Mouse (Mus musculus): ENCODE results near the gene Foxred1.

Foxred1 gene

DNA sequence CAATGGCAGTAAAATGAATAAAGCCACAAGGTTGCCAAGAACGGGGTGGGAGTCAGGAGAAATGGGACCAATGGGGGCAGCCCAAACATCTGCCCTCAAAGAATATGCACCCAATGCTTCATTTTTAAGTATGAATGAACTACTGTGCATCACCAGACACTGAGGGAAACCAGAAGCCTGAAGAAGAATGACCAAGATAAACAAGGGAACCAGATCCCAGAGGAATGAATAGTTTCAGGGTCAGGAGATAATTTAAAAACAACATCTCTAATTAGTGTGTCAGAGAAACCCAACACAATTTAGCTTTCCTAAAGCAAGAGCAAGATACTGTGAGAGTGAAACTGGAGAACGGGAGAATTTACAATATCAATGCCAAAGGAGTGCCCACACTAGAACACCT is 50.2 kb downstream of the Foxred1 start:
- in situ Hi-C loops (cut with MboI; ENCODE audit: unreplicated experiment in 2 of 2): loop anchor here (5.0 to 25.0 kb wide), 6 partner anchors 178 to 1896 kb away; no protein-coding TSS in a partner anchor

DNA sequence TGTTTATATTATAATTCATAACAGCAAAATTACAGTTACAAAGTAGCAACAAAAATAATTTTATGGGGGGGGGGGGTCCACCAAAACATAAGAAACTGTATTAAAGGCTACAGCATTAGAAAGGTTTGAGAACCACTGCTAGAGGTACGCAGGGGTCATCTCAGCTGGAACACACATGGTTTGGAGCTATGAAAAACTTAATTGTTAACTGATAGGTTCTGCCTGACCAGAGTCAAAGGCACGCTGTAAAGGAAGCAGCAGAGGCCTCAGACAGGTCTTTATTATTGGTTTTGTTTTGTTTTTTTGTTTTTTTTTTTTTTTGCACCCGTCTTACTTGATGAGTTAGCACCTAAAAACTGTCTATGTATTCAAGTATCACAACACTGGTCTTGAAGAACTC is 52.4 kb downstream of the Foxred1 start:
- in situ Hi-C loops (cut with MboI; ENCODE audit: unreplicated experiment in 2 of 2): loop anchor here (25.0 kb wide), 2 partner anchors 396 to 646 kb away; no protein-coding TSS in a partner anchor

DNA sequence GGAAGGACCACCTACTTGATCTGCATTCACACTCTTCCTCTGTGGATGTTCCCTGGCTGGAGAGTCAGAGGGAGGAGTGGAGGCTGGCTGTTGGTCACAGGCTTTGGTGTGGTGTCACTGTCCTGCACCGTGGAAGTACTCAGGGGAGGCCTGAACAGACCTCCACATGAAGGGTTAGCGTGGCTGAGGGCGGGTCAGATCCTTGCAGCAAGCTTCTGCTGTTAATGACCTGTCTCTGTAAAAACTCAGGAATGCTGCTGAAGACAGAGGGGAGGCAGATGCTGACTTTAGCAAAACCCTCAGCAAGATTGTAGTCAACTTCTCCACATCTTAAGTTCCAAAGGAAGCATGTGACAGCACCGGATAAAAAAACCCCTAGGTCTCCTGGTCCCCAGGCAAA is 54.0 kb downstream of the Foxred1 start:
- in situ Hi-C loops (cut with MboI; ENCODE audit: unreplicated experiment in 2 of 2): loop anchor here (25.0 kb wide), 2 partner anchors 395 to 645 kb away; no protein-coding TSS in a partner anchor

DNA sequence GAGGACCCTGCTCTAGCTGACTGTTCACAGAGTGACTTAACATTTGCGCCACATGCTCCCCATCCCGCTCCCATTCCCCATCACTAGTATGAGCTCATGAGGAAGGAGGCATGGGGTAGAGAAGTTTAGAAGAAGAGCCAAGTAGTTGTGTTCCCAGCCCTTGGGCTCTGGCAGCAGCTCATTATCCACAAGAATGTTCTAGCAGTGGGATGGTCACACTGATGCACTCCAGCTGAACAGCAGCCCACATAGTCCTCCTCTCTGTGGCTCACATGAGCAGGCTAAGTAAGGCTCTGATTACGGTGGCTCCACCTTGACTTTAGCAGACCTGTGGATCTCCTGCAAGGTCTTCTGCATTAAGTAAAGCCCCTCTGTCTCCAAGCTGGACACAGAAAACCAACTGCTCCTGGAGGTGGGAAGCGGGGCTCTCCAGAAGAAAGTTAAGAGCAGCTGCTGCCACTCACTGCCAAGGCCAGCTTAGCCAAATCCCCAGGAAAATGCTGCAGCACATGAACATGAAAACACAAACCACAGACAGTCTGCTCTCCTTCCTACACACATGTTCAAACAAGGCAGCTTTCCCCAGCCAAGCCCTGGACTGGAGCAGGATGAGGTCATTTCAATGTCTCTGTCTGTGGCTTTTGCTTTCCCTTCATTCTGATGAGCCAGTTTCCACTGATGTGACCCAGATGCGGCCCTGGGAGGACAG is 54.7 kb downstream of the Foxred1 start:
- in situ Hi-C loops (cut with MboI; ENCODE audit: unreplicated experiment in 2 of 2): loop anchor here (25.0 kb wide), 2 partner anchors 394 to 644 kb away; no protein-coding TSS in a partner anchor

Measured in v-Abl transformed pro-B cells (cell line).